Mouse (Mus musculus): ENCODE results near the gene Slfn5. TPM values are rescaled to one million over a fixed set of nuclear protein-coding genes. Genes with fewer than 3 reads are reported as not detected.
"Not testable (repeated sequence)": the region's sequence is repeated elsewhere in the genome, so short reads cannot be mapped to it uniquely, and the experiment has no call there.

The Slfn5 gene
- total and polyA plus RNA-seq, 3 experiments = 0.07 to 0.17 (median 0.11) TPM

DNA sequence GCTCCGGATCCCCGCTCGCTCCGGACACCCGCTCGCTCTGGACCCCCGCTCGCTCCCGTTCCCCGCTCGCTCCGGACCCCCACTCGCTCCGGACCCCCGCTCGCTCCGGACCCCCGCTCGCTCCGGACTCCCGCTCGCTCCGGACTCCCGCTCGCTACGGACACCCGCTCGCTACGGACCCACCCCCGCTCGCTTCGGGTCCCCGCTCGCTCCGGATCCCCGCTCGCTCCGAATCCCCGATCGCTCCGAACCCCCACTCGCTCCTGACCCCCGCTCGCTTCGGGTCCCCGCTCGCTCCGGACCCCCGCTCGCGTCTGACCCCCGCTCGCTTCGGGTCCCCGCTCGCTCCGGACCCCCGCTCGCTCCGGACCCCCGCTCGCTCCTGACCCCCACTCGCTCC lies 20.0 kb upstream of the Slfn5 start:
- DNase-seq (ENCODE audit: extremely low read depth); dilution Hi-C loops (cut with MboI; ENCODE audit: extremely low pct_ligation_motif_present, extremely low pct_unique_long_range_greater_than_20kb, low sequenced_read_pairs); H3K4me2 ChIP-seq (ENCODE audit: insufficient read depth, low read depth, poor library complexity, severe bottlenecking); H3K36me3 ChIP-seq (replicated peaks in 1 of 2; ENCODE audit: control insufficient read depth in 1 of 2, insufficient read depth in 1 of 2, low read length in 1 of 2); H3K4me3 ChIP-seq (replicated peaks in 1 of 3; ENCODE audit: low read depth in 2 of 3, low read length in 2 of 3, poor library complexity in 1 of 3); in situ Hi-C loops (cut with MboI; ENCODE audit: low pct_ligation_motif_present, low pct_unique_long_range_greater_than_20kb, low sequenced_read_pairs); H3K79me2 ChIP-seq (replicated peaks; ENCODE audit: control insufficient read depth, extremely low read depth, insufficient read depth, poor library complexity, severe bottlenecking); H3K4me1 ChIP-seq (ENCODE audit: control insufficient read depth in 1 of 2, insufficient read depth in 2 of 2); H3K9ac ChIP-seq (ENCODE audit: insufficient read depth, low read depth); H3K27ac ChIP-seq (ENCODE audit: insufficient read depth, low read depth): not testable (repeated sequence)
- Histone ChIP-seq H3K27me3 (replicated peaks) (peaks cover 14% of the 10 kb centered on the region), H3K9me3 (replicated peaks; ENCODE audit: low read length) (peaks cover 44% of the 10 kb centered on the region)

DNA sequence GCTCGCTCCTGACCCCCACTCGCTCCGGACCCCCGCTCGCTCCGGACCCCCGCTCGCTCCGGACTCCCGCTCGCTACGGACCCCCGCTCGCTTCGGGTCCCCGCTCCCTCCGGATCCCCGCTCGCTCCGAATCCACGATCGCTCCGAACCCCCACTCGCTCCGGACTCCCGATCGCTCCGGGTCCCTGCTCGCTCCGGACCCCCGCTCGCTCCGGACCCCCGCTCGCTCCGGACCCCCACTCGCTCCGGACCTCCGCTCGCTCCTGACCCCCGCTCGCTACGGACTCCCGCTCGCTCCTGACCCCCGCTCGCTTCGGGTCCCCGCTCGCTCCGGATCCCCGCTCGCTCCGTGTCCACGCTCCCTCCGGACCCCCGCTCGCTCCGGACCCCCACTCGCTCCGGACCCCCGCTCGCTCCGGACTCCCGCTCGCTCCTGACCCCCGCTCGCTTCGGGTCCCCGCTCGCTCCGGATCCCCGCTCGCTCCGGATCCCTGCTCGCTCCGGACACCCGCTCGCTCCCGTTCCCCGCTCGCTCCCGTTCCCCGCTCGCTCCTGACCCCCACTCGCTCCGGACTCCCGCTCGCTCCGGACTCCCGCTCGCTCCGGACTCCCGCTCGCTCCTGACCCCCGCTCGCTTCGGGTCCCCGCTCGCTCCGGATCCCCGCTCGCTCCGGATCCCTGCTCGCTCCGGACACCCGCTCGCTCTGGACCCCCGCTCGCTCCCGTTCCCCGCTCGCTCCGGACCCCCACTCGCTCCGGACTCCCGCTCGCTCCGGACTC lies 19.3 kb upstream of the Slfn5 start:
- H3K27me3 ChIP-seq (replicated peaks) = peaks cover 21% of the 10 kb centered on the region
- not testable (repeated sequence) for DNase-seq (ENCODE audit: extremely low read depth)

GRCm38 (mm10) chr11:82933186-82933585 lies 18.0 kb upstream of the Slfn5 start:
- Histone ChIP-seq H3K9ac (ENCODE audit: insufficient read depth, low read depth) (no peak overlapping the region), H3K36me3 (replicated peaks in 1 of 2; ENCODE audit: control insufficient read depth in 1 of 2, insufficient read depth in 1 of 2, low read length in 1 of 2) (no peaks in the 10 kb centered on the region), H3K4me1 (ENCODE audit: control insufficient read depth in 1 of 2, insufficient read depth in 2 of 2) (no peaks in the 10 kb centered on the region), H3K27me3 (replicated peaks) (peaks cover 28% of the 10 kb centered on the region), H3K79me2 (replicated peaks; ENCODE audit: control insufficient read depth, extremely low read depth, insufficient read depth, poor library complexity, severe bottlenecking) (no peaks in the 10 kb centered on the region), H3K4me2 (ENCODE audit: insufficient read depth, low read depth, poor library complexity, severe bottlenecking) (no peak overlapping the region), H3K9me3 (replicated peaks; ENCODE audit: low read length) (peaks cover 39% of the 10 kb centered on the region), H3K27ac (ENCODE audit: insufficient read depth, low read depth) (no peak overlapping the region), H3K4me3 (replicated peaks in 1 of 3; ENCODE audit: low read depth in 2 of 3, low read length in 2 of 3, poor library complexity in 1 of 3) (no peak overlapping the region)
- DNase-seq (ENCODE audit: extremely low read depth) = no peak
- in situ Hi-C loops (cut with MboI; ENCODE audit: low pct_ligation_motif_present, low pct_unique_long_range_greater_than_20kb, low sequenced_read_pairs) (no loop called here), dilution Hi-C loops (cut with MboI; ENCODE audit: extremely low pct_ligation_motif_present, extremely low pct_unique_long_range_greater_than_20kb, low sequenced_read_pairs) (no loop called here)
- no peak for TF ChIP-seq HCFC1 (IDR thresholded peaks at IDR 0.05; ENCODE audit: low read depth, low read length)
- no peak for TF ChIP-seq POLR2A (IDR thresholded peaks at IDR 0.05; ENCODE audit: low read depth, low read length)
- no peak for TF ChIP-seq JUN (IDR thresholded peaks at IDR 0.05; ENCODE audit: insufficient read depth, low read depth, low read length)
- TF ChIP-seq IRF4 (IDR thresholded peaks at IDR 0.05; ENCODE audit: low read depth, low read length) = no peak
- no peak for TF ChIP-seq ZNF384 (IDR thresholded peaks at IDR 0.05; ENCODE audit: low read depth, low read length)
- TF ChIP-seq GABPA (IDR thresholded peaks at IDR 0.05; ENCODE audit: insufficient replicate concordance, low read depth, low read length) = no peak
- no peak for TF ChIP-seq TBP (conservative IDR thresholded peaks at IDR 0.05; ENCODE audit: low read depth, low read length)
- no peak for TF ChIP-seq MAX (IDR thresholded peaks at IDR 0.05; ENCODE audit: low read length)
- no peak for TF ChIP-seq MAFK (IDR thresholded peaks at IDR 0.05; ENCODE audit: insufficient replicate concordance, low read length)

More for the DNA sequence above, 19.3 kb upstream of the Slfn5 start:
- H3K4me2 ChIP-seq (ENCODE audit: insufficient read depth, low read depth, poor library complexity, severe bottlenecking); in situ Hi-C loops (cut with MboI; ENCODE audit: low pct_ligation_motif_present, low pct_unique_long_range_greater_than_20kb, low sequenced_read_pairs); H3K9ac ChIP-seq (ENCODE audit: insufficient read depth, low read depth); H3K36me3 ChIP-seq (replicated peaks in 1 of 2; ENCODE audit: control insufficient read depth in 1 of 2, insufficient read depth in 1 of 2, low read length in 1 of 2); H3K79me2 ChIP-seq (replicated peaks; ENCODE audit: control insufficient read depth, extremely low read depth, insufficient read depth, poor library complexity, severe bottlenecking); H3K27ac ChIP-seq (ENCODE audit: insufficient read depth, low read depth); dilution Hi-C loops (cut with MboI; ENCODE audit: extremely low pct_ligation_motif_present, extremely low pct_unique_long_range_greater_than_20kb, low sequenced_read_pairs); H3K4me1 ChIP-seq (ENCODE audit: control insufficient read depth in 1 of 2, insufficient read depth in 2 of 2); H3K4me3 ChIP-seq (replicated peaks in 1 of 3; ENCODE audit: low read depth in 2 of 3, low read length in 2 of 3, poor library complexity in 1 of 3): not testable (repeated sequence)
- H3K9me3 ChIP-seq (replicated peaks; ENCODE audit: low read length) = peaks cover 44% of the 10 kb centered on the region
